29 mouse cellular contexts compared by ENCODE assay signal in the genomic region with DNA sequence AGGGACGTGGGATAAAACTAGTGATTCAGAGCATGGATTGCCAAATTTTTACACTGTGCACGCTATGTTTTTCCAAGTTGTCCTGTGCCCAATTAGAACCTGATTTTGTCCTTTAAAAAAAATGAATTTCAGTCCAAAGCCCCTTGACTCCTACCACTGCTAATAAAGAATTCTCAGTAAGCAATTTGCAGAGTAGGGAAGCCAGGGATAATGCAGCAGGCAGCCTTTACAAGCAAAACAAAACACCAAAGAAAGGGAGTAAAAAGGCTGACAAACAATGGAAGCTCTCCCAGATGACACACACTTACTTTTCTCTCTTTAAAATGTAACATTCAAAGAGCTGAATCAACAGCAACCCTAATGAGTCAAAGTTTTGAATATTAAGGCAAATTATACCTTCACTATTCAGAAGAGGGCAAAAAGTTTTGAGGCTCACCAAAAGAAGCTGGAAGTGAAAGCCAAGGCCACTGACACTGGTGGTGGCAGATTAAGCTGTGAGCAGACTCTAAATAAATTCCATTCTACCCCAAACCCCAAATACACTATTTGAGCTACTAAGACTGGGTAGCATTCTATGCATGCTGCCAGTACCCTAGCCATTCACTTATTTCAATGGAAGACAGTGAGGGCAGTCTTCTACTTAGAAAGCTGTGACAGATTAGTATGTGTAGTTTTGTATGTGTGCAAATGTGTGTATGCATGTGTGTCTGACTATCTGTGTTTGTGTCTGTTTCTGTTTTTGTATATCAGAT.
DNase-seq lines count a peak whose midpoint lies in the region; ATAC-seq and TF ChIP-seq lines count a peak whose summit lies in the region.
"Had no signal": no experiment of that assay in that cellular context is flagged by ENCODE, and none has a peak within 500 bp of the region (broad histone marks: within the 10 kb centered on the region; RNA-seq: fewer than 3 reads in every experiment).

No protein-coding gene starts in this region.

- no peaks in the 10 kb centered on the region for H3K27me3 ChIP-seq in neural tube, embryonic 13.5 days
- no peaks in the 10 kb centered on the region for H3K27me3 ChIP-seq in midbrain, embryonic 10.5 days (ENCODE audit: low read depth, poor library complexity, severe bottlenecking)
- H3K27me3 ChIP-seq in midbrain, embryonic 15.5 days (replicated peaks): no peaks in the 10 kb centered on the region
- no peaks in the 10 kb centered on the region for H3K27me3 ChIP-seq in intestine, postnatal 0 days (replicated peaks; ENCODE audit: control insufficient read depth, insufficient read depth, low read length)
- no peaks in the 10 kb centered on the region for H3K27me3 ChIP-seq in forebrain, embryonic 16.5 days (replicated peaks; ENCODE audit: control insufficient read depth, insufficient read depth, low read length)
- H3K27me3 ChIP-seq: embryonic facial prominence, embryonic 15.5 days; forebrain, embryonic 12.5 days; kidney, embryonic 15.5 days; limb, embryonic 15.5 days had no signal

- no peak overlapping the region for H3K9ac ChIP-seq in neural tube, embryonic 13.5 days
- H3K9ac ChIP-seq in midbrain, embryonic 15.5 days: no peak overlapping the region
- H3K9ac ChIP-seq in intestine, postnatal 0 days (ENCODE audit: low read depth, low read length): no peak overlapping the region
- H3K9ac ChIP-seq in forebrain, embryonic 16.5 days (replicated peaks; ENCODE audit: low read depth, low read length): no peak overlapping the region
- H3K9ac ChIP-seq: embryonic facial prominence, embryonic 15.5 days; forebrain, embryonic 12.5 days; kidney, embryonic 15.5 days; limb, embryonic 15.5 days; liver, embryonic 14.5 days had no signal

- 46% methylated on average over 2 of the region's 2 CpGs for WGBS in neural tube, embryonic 13.5 days
- 36% methylated on average over 2 of the region's 2 CpGs for WGBS in midbrain, embryonic 10.5 days
- WGBS in midbrain, embryonic 15.5 days: 24% methylated on average over 2 of the region's 2 CpGs
- 75% methylated on average over 2 of the region's 2 CpGs for WGBS in intestine, postnatal 0 days
- WGBS in forebrain, embryonic 16.5 days: 10% methylated on average over 2 of the region's 2 CpGs

- H3K27ac ChIP-seq in neural tube, embryonic 13.5 days (replicated peaks): peak overlapping the region; percentile 39
- peak overlapping the region; percentile 49 for H3K27ac ChIP-seq in midbrain, embryonic 10.5 days (replicated peaks)
- H3K27ac ChIP-seq in midbrain, embryonic 15.5 days: 0 out of 2 replicates have a peak overlapping the region, but pooled peaks have one; percentile 25
- H3K27ac ChIP-seq in intestine, postnatal 0 days (ENCODE audit: low read depth, low read length): no peak overlapping the region
- H3K27ac ChIP-seq in forebrain, embryonic 16.5 days (ENCODE audit: low read length): no peak overlapping the region
- H3K27ac ChIP-seq: embryonic facial prominence, embryonic 10.5 days; embryonic facial prominence, embryonic 15.5 days; forebrain, embryonic 12.5 days; heart, embryonic 10.5 days; kidney, embryonic 15.5 days; layer of hippocampus, adult 2 months; limb, embryonic 10.5 days; limb, embryonic 15.5 days; liver, embryonic 14.5 days had no signal

- no peaks in the 10 kb centered on the region for H3K36me3 ChIP-seq in neural tube, embryonic 13.5 days
- H3K36me3 ChIP-seq in midbrain, embryonic 10.5 days: no peaks in the 10 kb centered on the region
- H3K36me3 ChIP-seq in midbrain, embryonic 15.5 days (replicated peaks): no peaks in the 10 kb centered on the region
- H3K36me3 ChIP-seq in intestine, postnatal 0 days (ENCODE audit: control insufficient read depth, insufficient read depth): no peaks in the 10 kb centered on the region
- no peaks in the 10 kb centered on the region for H3K36me3 ChIP-seq in forebrain, embryonic 16.5 days (ENCODE audit: control insufficient read depth, insufficient read depth)
- H3K36me3 ChIP-seq: embryonic facial prominence, embryonic 10.5 days; embryonic facial prominence, embryonic 15.5 days; forebrain, embryonic 12.5 days; heart, embryonic 10.5 days; kidney, embryonic 15.5 days; limb, embryonic 10.5 days; limb, embryonic 15.5 days had no signal

- no peak for ATAC-seq in neural tube, embryonic 13.5 days (ENCODE audit: low read depth)
- no peak for ATAC-seq in midbrain, embryonic 15.5 days (replicated peaks)
- no peak for ATAC-seq in intestine, postnatal 0 days
- ATAC-seq in forebrain, embryonic 16.5 days: no peak
- ATAC-seq: CD4-positive, CD25-positive, alpha-beta regulatory T cell, adult 4 months; inflammation-experienced regulatory T-cells, adult 6 months had no signal

- TF ChIP-seq CTCF in intestine, postnatal 0 days (IDR thresholded peaks at IDR 0.05; ENCODE audit: low read depth): no peak

- no peak for DNase-seq in neural tube, embryonic 10.5 days (ENCODE audit: extremely low spot score, low spot score)
- no peak for DNase-seq in midbrain, embryonic 10.5 days (ENCODE audit: low spot score)
- no peak for DNase-seq in lung, postnatal 10 days
- DNase-seq: adrenal gland, postnatal 36 days; cerebellum, adult 2 months; cerebellum, postnatal 25 days; gastrocnemius, postnatal 14 days; heart, postnatal 36 days; kidney, adult 18-20 months; kidney, postnatal 36 days; lung, adult 2 months; right cerebral cortex, postnatal 4 days; thymus, adult 2 months; thymus, postnatal 36 days had no signal

- H3K4me3 ChIP-seq in neural tube, embryonic 13.5 days: no peak overlapping the region
- H3K4me3 ChIP-seq in midbrain, embryonic 10.5 days: no peak overlapping the region
- no peak overlapping the region for H3K4me3 ChIP-seq in midbrain, embryonic 15.5 days
- H3K4me3 ChIP-seq in intestine, postnatal 0 days (ENCODE audit: low read depth, low read length): no peak overlapping the region
- H3K4me3 ChIP-seq in forebrain, embryonic 16.5 days (replicated peaks; ENCODE audit: low read length): no peak overlapping the region
- H3K4me3 ChIP-seq: embryonic facial prominence, embryonic 10.5 days; embryonic facial prominence, embryonic 15.5 days; forebrain, embryonic 12.5 days; heart, embryonic 10.5 days; kidney, embryonic 15.5 days; layer of hippocampus, adult 2 months; limb, embryonic 10.5 days; limb, embryonic 15.5 days had no signal

- H3K4me1 ChIP-seq in neural tube, embryonic 13.5 days (replicated peaks): peaks cover 12% of the 10 kb centered on the region
- peaks cover 24% of the 10 kb centered on the region for H3K4me1 ChIP-seq in midbrain, embryonic 10.5 days
- H3K4me1 ChIP-seq in midbrain, embryonic 15.5 days: no peaks in the 10 kb centered on the region
- no peaks in the 10 kb centered on the region for H3K4me1 ChIP-seq in intestine, postnatal 0 days (replicated peaks; ENCODE audit: control insufficient read depth, insufficient read depth, low read length)
- H3K4me1 ChIP-seq in forebrain, embryonic 16.5 days (replicated peaks; ENCODE audit: control insufficient read depth, insufficient read depth, low read length): no peaks in the 10 kb centered on the region; the same call in 1 of the 2 replicates
- H3K4me1 ChIP-seq: embryonic facial prominence, embryonic 15.5 days; kidney, embryonic 15.5 days; limb, embryonic 10.5 days; limb, embryonic 15.5 days had no signal

- H3K9me3 ChIP-seq in neural tube, embryonic 13.5 days: no peaks in the 10 kb centered on the region
- no peaks in the 10 kb centered on the region for H3K9me3 ChIP-seq in midbrain, embryonic 10.5 days (replicated peaks)
- H3K9me3 ChIP-seq in midbrain, embryonic 15.5 days: no peaks in the 10 kb centered on the region
- no peaks in the 10 kb centered on the region for H3K9me3 ChIP-seq in intestine, postnatal 0 days (ENCODE audit: control insufficient read depth)
- no peaks in the 10 kb centered on the region for H3K9me3 ChIP-seq in forebrain, embryonic 16.5 days (ENCODE audit: control insufficient read depth, low read length)
- H3K9me3 ChIP-seq: embryonic facial prominence, embryonic 10.5 days; embryonic facial prominence, embryonic 15.5 days; forebrain, embryonic 12.5 days; heart, embryonic 10.5 days; kidney, embryonic 15.5 days; limb, embryonic 10.5 days; limb, embryonic 15.5 days had no signal

- no peak overlapping the region for H3K4me2 ChIP-seq in neural tube, embryonic 13.5 days
- no peak overlapping the region for H3K4me2 ChIP-seq in midbrain, embryonic 15.5 days
- no peak overlapping the region for H3K4me2 ChIP-seq in intestine, postnatal 0 days (replicated peaks; ENCODE audit: low read depth)
- no peak overlapping the region for H3K4me2 ChIP-seq in forebrain, embryonic 16.5 days (ENCODE audit: low read length)
- H3K4me2 ChIP-seq: embryonic facial prominence, embryonic 15.5 days; forebrain, embryonic 12.5 days; kidney, embryonic 15.5 days; limb, embryonic 15.5 days had no signal

Comparison
In these comparisons a context has a peak if more than half of its experiments do, and no peak if none do; other contexts are left out.
1. H3K27ac ChIP-seq: peak in neural tube, embryonic 13.5 days (single experiment), midbrain, embryonic 10.5 days (single experiment) and midbrain, embryonic 15.5 days (single experiment); none in intestine, postnatal 0 days (single experiment) and forebrain, embryonic 16.5 days (single experiment).